ENCODE assay signal across 11 mouse cellular contexts in the genomic region with DNA sequence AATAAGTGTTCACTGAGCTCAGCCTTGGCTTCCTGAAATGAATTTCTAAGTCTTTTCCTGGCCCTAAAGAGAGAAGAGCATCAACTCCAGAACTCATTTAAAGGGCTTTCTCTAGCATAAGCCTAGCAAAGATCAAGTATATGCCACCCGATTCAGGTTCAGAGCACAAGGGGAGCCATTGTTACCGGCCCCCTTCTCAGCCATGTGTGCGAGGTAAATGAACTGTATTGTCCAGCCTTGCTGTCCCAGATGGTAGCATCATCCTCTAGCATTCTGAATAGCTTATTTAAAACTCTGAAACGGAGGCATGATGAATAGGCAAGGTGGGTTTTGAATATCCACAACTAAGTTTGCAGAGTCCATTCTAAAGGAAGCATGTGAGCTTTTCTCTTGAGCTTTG.
"Had no signal": no experiment of that assay in that cellular context is flagged by ENCODE, and none has a peak within 500 bp of the region (broad histone marks: within the 10 kb centered on the region; RNA-seq: fewer than 3 reads in every experiment).

No protein-coding gene starts in this region.

- H3K36me3 ChIP-seq: limb, embryonic 12.5 days had no signal

- H3K4me2 ChIP-seq: limb, embryonic 12.5 days; neural tube, embryonic 13.5 days had no signal

- H3K27me3 ChIP-seq: limb, embryonic 12.5 days; neural tube, embryonic 13.5 days had no signal

- ATAC-seq: intestine, postnatal 0 days had no signal

- H3K4me3 ChIP-seq: limb, embryonic 12.5 days; neural tube, embryonic 13.5 days had no signal

- H3K9ac ChIP-seq: limb, embryonic 12.5 days; liver, embryonic 14.5 days; neural tube, embryonic 13.5 days had no signal

- H3K9me3 ChIP-seq: limb, embryonic 12.5 days; neural tube, embryonic 13.5 days had no signal

- DNase-seq: kidney, adult 8-10 months; kidney, postnatal 25 days; layer of hippocampus, postnatal 36 days; lung, adult 18-20 months; right cerebral cortex, adult 18-20 months; thymus, postnatal 4 days had no signal

- H3K27ac ChIP-seq: limb, embryonic 12.5 days; liver, embryonic 14.5 days; neural tube, embryonic 13.5 days; stomach, postnatal 0 days had no signal
